Mouse (Mus musculus): ENCODE measurements around the gene Spa17. TPM values are rescaled to one million over a fixed set of nuclear protein-coding genes. Genes with fewer than 3 reads are reported as not detected.

The Spa17 gene
- polyA plus RNA-seq, 1 experiment from 2014 or later: 19.2 TPM

GRCm38 (mm10) chr9:37653836-37654235 is 40.3 kb upstream of the Spa17 start:
- 89% methylated on average over 5 of the region's 5 CpGs for WGBS
- ATAC-seq: no peak
- no peak for DNase-seq (ENCODE audit: low spot score)
- Histone ChIP-seq H3K9me3 (ENCODE audit: low read length) (no peaks in the 10 kb centered on the region), H3K9ac (replicated peaks; ENCODE audit: low read depth) (no peak overlapping the region), H3K4me1 (ENCODE audit: insufficient read depth, low read depth, low read length) (peaks cover 3% of the 10 kb centered on the region; the same call in 1 of the 2 replicates), H3K27ac (ENCODE audit: low read length) (no peak overlapping the region), H3K4me3 (ENCODE audit: low read depth, low read length) (no peak overlapping the region), H3K36me3 (ENCODE audit: insufficient read depth, low read length) (peaks cover 51% of the 10 kb centered on the region), H3K27me3 (replicated peaks; ENCODE audit: insufficient read depth, low read length) (no peaks in the 10 kb centered on the region), H3K4me2 (replicated peaks; ENCODE audit: low read depth, low read length) (no peak overlapping the region)
- TF ChIP-seq EP300 (IDR thresholded peaks at IDR 0.05) (no peak), CTCF (IDR thresholded peaks at IDR 0.05) (no peak)

GRCm38 (mm10) chr9:37650639-37651038 is 37.1 kb upstream of the Spa17 start:
- Histone ChIP-seq H3K9me3 (ENCODE audit: low read length) (no peaks in the 10 kb centered on the region), H3K36me3 (ENCODE audit: insufficient read depth, low read length) (peaks cover 66% of the 10 kb centered on the region), H3K4me3 (ENCODE audit: low read depth, low read length) (no peak overlapping the region), H3K27ac (ENCODE audit: low read length) (no peak overlapping the region), H3K4me1 (ENCODE audit: insufficient read depth, low read depth, low read length) (no peaks in the 10 kb centered on the region), H3K27me3 (replicated peaks; ENCODE audit: insufficient read depth, low read length) (no peaks in the 10 kb centered on the region), H3K9ac (replicated peaks; ENCODE audit: low read depth) (no peak overlapping the region), H3K4me2 (replicated peaks; ENCODE audit: low read depth, low read length) (no peak overlapping the region)
- TF ChIP-seq CTCF (IDR thresholded peaks at IDR 0.05): no peak
- TF ChIP-seq EP300 (IDR thresholded peaks at IDR 0.05): no peak
- ATAC-seq (no peak), DNase-seq (ENCODE audit: low spot score) (peak; percentile 32)
- 78% methylated on average over 5 of the region's 5 CpGs for WGBS

- ATAC-seq: peak; percentile 61
Measured at GRCm38 (mm10) chr9:37646246-37646645, 32.7 kb upstream of the Spa17 start.

GRCm38 (mm10) chr9:37638721-37639120 is 25.2 kb upstream of the Spa17 start:
- Histone ChIP-seq H3K9ac (replicated peaks; ENCODE audit: low read depth) (no peak overlapping the region), H3K36me3 (ENCODE audit: insufficient read depth, low read length) (no peaks in the 10 kb centered on the region), H3K27ac (ENCODE audit: low read length) (peak overlapping the region; percentile 43; the same call in 1 of the 2 replicates), H3K9me3 (ENCODE audit: low read length) (no peaks in the 10 kb centered on the region), H3K27me3 (replicated peaks; ENCODE audit: insufficient read depth, low read length) (no peaks in the 10 kb centered on the region), H3K4me3 (ENCODE audit: low read depth, low read length) (no peak overlapping the region), H3K4me1 (ENCODE audit: insufficient read depth, low read depth, low read length) (no peaks in the 10 kb centered on the region; the same call in 1 of the 2 replicates), H3K4me2 (replicated peaks; ENCODE audit: low read depth, low read length) (no peak overlapping the region)
- TF ChIP-seq CTCF (IDR thresholded peaks at IDR 0.05) (no peak), EP300 (IDR thresholded peaks at IDR 0.05) (peak; percentile 84)
- WGBS: 53% methylated on average over 3 of the region's 3 CpGs
- DNase-seq (ENCODE audit: low spot score) (peak; percentile 87), ATAC-seq (peak; percentile 80)

More at GRCm38 (mm10) chr9:37646246-37646645, 32.7 kb upstream of the Spa17 start:
- Histone ChIP-seq H3K4me3 (ENCODE audit: low read depth, low read length) (no peak overlapping the region), H3K27me3 (replicated peaks; ENCODE audit: insufficient read depth, low read length) (no peaks in the 10 kb centered on the region), H3K27ac (ENCODE audit: low read length) (no peak overlapping the region), H3K4me1 (ENCODE audit: insufficient read depth, low read depth, low read length) (no peaks in the 10 kb centered on the region; the same call in 1 of the 2 replicates), H3K9ac (replicated peaks; ENCODE audit: low read depth) (no peak overlapping the region), H3K9me3 (ENCODE audit: low read length) (no peaks in the 10 kb centered on the region), H3K36me3 (ENCODE audit: insufficient read depth, low read length) (peaks cover 38% of the 10 kb centered on the region), H3K4me2 (replicated peaks; ENCODE audit: low read depth, low read length) (no peak overlapping the region)
- TF ChIP-seq EP300 (IDR thresholded peaks at IDR 0.05): no peak
- WGBS: 64% methylated on average over 3 of the region's 3 CpGs
- peak; percentile 46 for DNase-seq (ENCODE audit: low spot score)

- ATAC-seq (peak; percentile 82), DNase-seq (ENCODE audit: low spot score) (peak; percentile 86)
- Histone ChIP-seq H3K4me2 (replicated peaks; ENCODE audit: low read depth, low read length) (no peak overlapping the region), H3K36me3 (ENCODE audit: insufficient read depth, low read length) (no peaks in the 10 kb centered on the region), H3K4me3 (ENCODE audit: low read depth, low read length) (no peak overlapping the region), H3K4me1 (ENCODE audit: insufficient read depth, low read depth, low read length) (no peaks in the 10 kb centered on the region), H3K27me3 (replicated peaks; ENCODE audit: insufficient read depth, low read length) (no peaks in the 10 kb centered on the region), H3K9me3 (ENCODE audit: low read length) (no peaks in the 10 kb centered on the region), H3K27ac (ENCODE audit: low read length) (0 out of 2 replicates have a peak overlapping the region, but pooled peaks have one; percentile 15), H3K9ac (replicated peaks; ENCODE audit: low read depth) (no peak overlapping the region)
- WGBS: 41% methylated on average over 6 of the region's 6 CpGs
- TF ChIP-seq CTCF (IDR thresholded peaks at IDR 0.05) (no peak), EP300 (IDR thresholded peaks at IDR 0.05) (peak; percentile 72)
Measured at GRCm38 (mm10) chr9:37636800-37637542, 23.4 kb upstream of the Spa17 start.

GRCm38 (mm10) chr9:37636335-37636734 is 22.8 kb upstream of the Spa17 start:
- H3K9ac ChIP-seq (replicated peaks; ENCODE audit: low read depth): no peak overlapping the region
- no peaks in the 10 kb centered on the region for H3K9me3 ChIP-seq (ENCODE audit: low read length)
- TF ChIP-seq CTCF (IDR thresholded peaks at IDR 0.05): peak; percentile 85
- TF ChIP-seq EP300 (IDR thresholded peaks at IDR 0.05): no peak
- no peak overlapping the region for H3K4me2 ChIP-seq (replicated peaks; ENCODE audit: low read depth, low read length)
- no peaks in the 10 kb centered on the region for H3K4me1 ChIP-seq (ENCODE audit: insufficient read depth, low read depth, low read length)
- peak; percentile 31; the same call in 1 of the 2 replicates for ATAC-seq
- DNase-seq (ENCODE audit: low spot score): peak; percentile 83
- WGBS: 13% methylated on average over 7 of the region's 7 CpGs
- no peaks in the 10 kb centered on the region for H3K36me3 ChIP-seq (ENCODE audit: insufficient read depth, low read length)
- no peak overlapping the region for H3K4me3 ChIP-seq (ENCODE audit: low read depth, low read length)
- no peaks in the 10 kb centered on the region for H3K27me3 ChIP-seq (replicated peaks; ENCODE audit: insufficient read depth, low read length)
- H3K27ac ChIP-seq (ENCODE audit: low read length): 0 out of 2 replicates have a peak overlapping the region, but pooled peaks have one; percentile 15
